Mouse (Mus musculus) adrenal gland, postnatal 36 days (tissue): Measurements from ENCODE around the gene Smarca2. TPM values are rescaled to one million over a fixed set of nuclear protein-coding genes. Genes with fewer than 3 reads are reported as not detected.
"Not testable (repeated sequence)": the region's sequence is repeated elsewhere in the genome, so short reads cannot be mapped to it uniquely, and the experiment has no call there.

Experiments
- DNase-seq, 2 experiments: peaks; one replicate each; pipeline ENCODE4 v3.0.0; 2021; ENCODE audit warnings: mixed read lengths in 1 of 2
- total RNA-seq, 2 experiments: library from RNA; stranded (reverse); gene quantifications; 2 replicates each; pipeline ENCODE4 v1.2.3; 2021

Gene Smarca2
- total RNA-seq, 2 experiments from 2014 or later, result 60.9 to 99.6 TPM

GRCm38 (mm10) chr19:26697107-26697506 lies 92.3 kb downstream of the Smarca2 start:
- no peak for DNase-seq

GRCm38 (mm10) chr19:26704545-26705209 lies 99.8 kb downstream of the Smarca2 start:
- no peak for DNase-seq

GRCm38 (mm10) chr19:26706910-26707309 lies 102.1 kb downstream of the Smarca2 start:
- DNase-seq, result peak; percentile 12 to 44

GRCm38 (mm10) chr19:26709095-26709494 lies 104.2 kb downstream of the Smarca2 start:
- no peak for DNase-seq

GRCm38 (mm10) chr19:26711268-26711667 lies 106.4 kb downstream of the Smarca2 start:
- DNase-seq, result no peak

- peak in 1 of 2 experiments; percentile 47 for DNase-seq
Measured at GRCm38 (mm10) chr19:26716217-26716616, 111.4 kb downstream of the Smarca2 start.

- DNase-seq, result peak; percentile 53 to 69
Measured at GRCm38 (mm10) chr19:26718221-26718620, 113.4 kb downstream of the Smarca2 start.

- no peak for DNase-seq
Measured at GRCm38 (mm10) chr19:26719161-26719560, 114.3 kb downstream of the Smarca2 start.

- no peak for DNase-seq
Measured at GRCm38 (mm10) chr19:26721741-26722140, 116.9 kb downstream of the Smarca2 start.

- DNase-seq, result no peak
Measured at GRCm38 (mm10) chr19:26723899-26724298, 119.0 kb downstream of the Smarca2 start.

GRCm38 (mm10) chr19:26724626-26725025 lies 119.8 kb downstream of the Smarca2 start:
- no peak for DNase-seq

GRCm38 (mm10) chr19:26727796-26728195 lies 122.9 kb downstream of the Smarca2 start:
- no peak for DNase-seq

GRCm38 (mm10) chr19:26730486-26730885 lies 125.6 kb downstream of the Smarca2 start:
- DNase-seq, result no peak

- DNase-seq, result no peak
Measured at GRCm38 (mm10) chr19:26731121-26731520, 126.3 kb downstream of the Smarca2 start.

- DNase-seq, result no peak
Measured at GRCm38 (mm10) chr19:26731809-26732208, 127.0 kb downstream of the Smarca2 start.

GRCm38 (mm10) chr19:26733055-26733454 lies 128.2 kb downstream of the Smarca2 start:
- no peak for DNase-seq

- DNase-seq, result no peak
Measured at GRCm38 (mm10) chr19:26733546-26734100, 128.8 kb downstream of the Smarca2 start.

GRCm38 (mm10) chr19:26734704-26735109 lies 129.9 kb downstream of the Smarca2 start:
- DNase-seq, result no peak

GRCm38 (mm10) chr19:26745021-26745420 lies 140.2 kb downstream of the Smarca2 start:
- DNase-seq, result not testable (repeated sequence)

GRCm38 (mm10) chr19:26745567-26745966 lies 140.7 kb downstream of the Smarca2 start:
- no peak for DNase-seq

- no peak for DNase-seq
Measured at GRCm38 (mm10) chr19:26746290-26746689, 141.4 kb downstream of the Smarca2 start.

- no peak for DNase-seq
Measured at GRCm38 (mm10) chr19:26746709-26747467, 142.0 kb downstream of the Smarca2 start.
